In the genomic region with DNA sequence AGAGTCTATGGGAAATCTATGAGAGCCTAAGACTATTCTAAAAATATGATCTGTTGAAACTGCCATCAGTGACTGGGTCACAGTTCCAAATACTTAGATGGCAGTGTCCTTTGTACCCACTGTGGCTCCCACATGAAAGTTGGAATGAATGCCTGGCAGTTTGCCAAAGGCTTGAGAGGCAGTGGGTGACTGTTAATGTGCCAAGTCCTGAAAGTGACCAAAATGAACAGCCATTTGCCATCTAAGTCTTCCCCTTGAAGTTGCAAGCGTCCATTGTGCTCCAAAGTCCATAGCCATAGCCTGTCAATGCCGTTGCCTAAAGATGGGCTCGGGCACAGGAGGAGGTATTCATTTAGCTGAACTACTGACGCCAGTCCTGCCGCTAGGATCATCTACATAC, we compare ENCODE assay signal across 17 mouse cellular contexts. TPM values are rescaled to one million over a fixed set of nuclear protein-coding genes. Genes with fewer than 3 reads are reported as not detected.
A peak's percentile ranks its signal among the peaks of the same experiment; 100 is the strongest.
DNase-seq lines count a peak whose midpoint lies in the region; TF ChIP-seq lines count a peak whose summit lies in the region.
"Had no signal": no experiment of that assay in that cellular context is flagged by ENCODE, and none has a peak within 500 bp of the region (broad histone marks: within the 10 kb centered on the region; RNA-seq: fewer than 3 reads in every experiment).

No protein-coding gene starts in this region.

- WGBS in liver, adult 2 months: 81% methylated on average over 5 of the region's 5 CpGs

- H3K36me3 ChIP-seq in liver, adult 2 months (ENCODE audit: control insufficient read depth, insufficient read depth, low read length): no peaks in the 10 kb centered on the region
- H3K36me3 ChIP-seq: embryonic facial prominence, embryonic 12.5 days; liver, embryonic 12.5 days; midbrain, embryonic 15.5 days; neural tube, embryonic 12.5 days had no signal

- H3K79me2 ChIP-seq in liver, adult 2 months (ENCODE audit: control insufficient read depth, insufficient read depth, low read length): no peaks in the 10 kb centered on the region

- peak; percentile 32 for DNase-seq in adrenal gland, postnatal 14 days
- DNase-seq in adrenal gland, postnatal 25 days: no peak
- peak; percentile 29 for DNase-seq in heart, postnatal 4 days
- DNase-seq in heart, postnatal 14 days: no peak
- DNase-seq in liver, adult 2 months (ENCODE audit: extremely low read depth, low read depth, low spot score): peak; percentile 56
- DNase-seq in liver: no peak
- DNase-seq in Muller cell, postnatal 12 days (ENCODE audit: inconsistent ontology term): peak; percentile 87
- no peak for DNase-seq in thymus, postnatal 36 days
- DNase-seq: cerebellum, postnatal 36 days; gastrocnemius, adult 2 months; lung, postnatal 14 days had no signal

- H3K27me3 ChIP-seq in liver, adult 2 months (ENCODE audit: control insufficient read depth, insufficient read depth, low read length): no peaks in the 10 kb centered on the region
- H3K27me3 ChIP-seq: embryonic facial prominence, embryonic 12.5 days; midbrain, embryonic 15.5 days; neural tube, embryonic 12.5 days; Patski had no signal

- no peak overlapping the region for H3K9ac ChIP-seq in liver, adult 2 months (ENCODE audit: low read depth, low read length)
- H3K9ac ChIP-seq: embryonic facial prominence, embryonic 12.5 days; liver, embryonic 12.5 days; midbrain, embryonic 15.5 days; neural tube, embryonic 12.5 days had no signal

- no peaks in the 10 kb centered on the region; the same call in 1 of the 2 replicates for H3K4me1 ChIP-seq in liver, adult 2 months (ENCODE audit: control insufficient read depth, insufficient read depth, low read length)
- H3K4me1 ChIP-seq: embryonic facial prominence, embryonic 12.5 days; liver, embryonic 12.5 days; midbrain, embryonic 15.5 days; neural tube, embryonic 12.5 days had no signal

- TF ChIP-seq CTCF in liver, adult 2 months (IDR thresholded peaks at IDR 0.05; ENCODE audit: low read depth, low read length): no peak

- no peak overlapping the region for H3K4me3 ChIP-seq in liver, adult 2 months (ENCODE audit: insufficient read depth, low read depth, low read length)
- H3K4me3 ChIP-seq: embryonic facial prominence, embryonic 12.5 days; gastrocnemius, adult 2 months; layer of hippocampus, adult 2 months; liver, embryonic 12.5 days; midbrain, embryonic 15.5 days; neural tube, embryonic 12.5 days had no signal

- intact Hi-C loops in heart, postnatal 14 days (cut with DNase I): no loop called here

- no peak overlapping the region for H3K27ac ChIP-seq in liver, adult 2 months (replicated peaks; ENCODE audit: insufficient read depth, low read depth, low read length)
- H3K27ac ChIP-seq: embryonic facial prominence, embryonic 12.5 days; gastrocnemius, adult 2 months; layer of hippocampus, adult 2 months; liver, embryonic 12.5 days; midbrain, embryonic 15.5 days; neural tube, embryonic 12.5 days had no signal

- TF ChIP-seq POLR2A in liver, adult 2 months (IDR thresholded peaks at IDR 0.05; ENCODE audit: extremely low read depth, insufficient read depth, low read length): no peak

RNA-seq across cellular contexts. Expression of gene Gtf2a1, which starts 19.1 kb away (rescaled TPM):
- total RNA-seq in adrenal gland, postnatal 14 days (2021): 39.4 and 40.6 TPM in 2 replicates
- 39.9 and 50.1 TPM in 2 replicates for total RNA-seq in adrenal gland, postnatal 25 days (2021)
- 10 to 100 TPM; 32.6 to 33.3 TPM for total RNA-seq in heart, postnatal 4 days (2021)
- 10 to 100 TPM; 21.5 to 23.8 TPM for total RNA-seq in heart, postnatal 14 days (2021)
- 19.1 and 25.2 TPM in 2 replicates for total RNA-seq in liver, adult 2 months (2014; rRNA removed)
- polyA plus RNA-seq in liver, adult 2 months (2012; rRNA removed): 8.7 and 9.7 TPM in 2 replicates

Comparison
In these comparisons a context has a peak if more than half of its experiments do, and no peak if none do; other contexts are left out.
1. DNase-seq: peak in adrenal gland, postnatal 14 days (single experiment), heart, postnatal 4 days (single experiment), liver, adult 2 months (single experiment) and Muller cell, postnatal 12 days (single experiment); none in adrenal gland, postnatal 25 days (single experiment), heart, postnatal 14 days (0 of 2), liver (single experiment) and thymus, postnatal 36 days (0 of 2).